Mouse (Mus musculus) myocyte (in vitro differentiated cells): ENCODE data around the gene Gm20716. TPM values are rescaled to one million over a fixed set of nuclear protein-coding genes. Genes with fewer than 3 reads are reported as not detected.

Experiments
- H3K27me3 ChIP-seq: one replicate; pipeline ENCODE4 v1.6.1; 2011; ENCODE audit not compliant: control insufficient read depth, insufficient read depth, insufficient read length
- H3K36me3 ChIP-seq: one replicate; pipeline ENCODE4 v1.6.1; 2011; ENCODE audit not compliant: control insufficient read depth, insufficient read depth
- H3K4me2 ChIP-seq: one replicate; pipeline ENCODE4 v1.6.1; 2011; ENCODE audit warnings: low read depth, control low read depth
- H3K4me3 ChIP-seq: one replicate; pipeline ENCODE4 v1.5.1; 2011; ENCODE audit warnings: mild to moderate bottlenecking, control low read depth, moderate library complexity
- H3K79me2 ChIP-seq: one replicate; pipeline ENCODE4 v1.6.1; 2011; ENCODE audit not compliant: control insufficient read depth, insufficient read depth
- H3ac ChIP-seq: one replicate; pipeline ENCODE4 v1.6.1; 2011; ENCODE audit not compliant: control insufficient read depth, insufficient read length
- CEBPB ChIP-seq: IDR thresholded peaks from 2 replicates; pipeline ENCODE4 v1.6.1; 2011; ENCODE audit warnings: mild to moderate bottlenecking, moderate library complexity; ENCODE audit not compliant: poor library complexity, insufficient read depth, severe bottlenecking
- E2F4 ChIP-seq: IDR thresholded peaks from one replicate; pipeline ENCODE4 v1.6.1; 2011; ENCODE audit warnings: mild to moderate bottlenecking, control low read depth, moderate library complexity; ENCODE audit not compliant: insufficient read depth
- MAX ChIP-seq: IDR thresholded peaks from one replicate; pipeline ENCODE4 v1.6.1; 2011; ENCODE audit warnings: low read depth, mild to moderate bottlenecking, control low read depth
- MYOD1 ChIP-seq, 3 experiments: IDR thresholded peaks; one replicate each; pipeline ENCODE4 v1.6.1; 2011; ENCODE audit warnings: control low read depth in 2 of 3, low read depth in 2 of 3, mild to moderate bottlenecking in 2 of 3, moderate library complexity in 1 of 3; ENCODE audit not compliant: insufficient read length in 2 of 3, control insufficient read depth in 1 of 3
- MYOG ChIP-seq, 3 experiments: IDR thresholded peaks; one replicate each; pipeline ENCODE4 v1.6.1; 2011; ENCODE audit warnings: control low read depth in 2 of 3, low read depth in 2 of 3, mild to moderate bottlenecking in 2 of 3; ENCODE audit not compliant: insufficient read length in 2 of 3, control insufficient read depth in 1 of 3, insufficient read depth in 1 of 3
- POLR2A ChIP-seq: IDR thresholded peaks from one replicate; pipeline ENCODE4 v1.6.1; 2011; ENCODE audit warnings: low read depth, mild to moderate bottlenecking, control low read depth, moderate library complexity; ENCODE audit not compliant: insufficient read length
- POLR2AphosphoS2 ChIP-seq: IDR thresholded peaks from one replicate; pipeline ENCODE4 v1.6.1; 2011; ENCODE audit warnings: low read depth, control low read depth; ENCODE audit not compliant: insufficient read length
- REST ChIP-seq: IDR thresholded peaks from one replicate; pipeline ENCODE4 v1.6.1; 2011; ENCODE audit warnings: mild to moderate bottlenecking, control low read depth, moderate library complexity; ENCODE audit not compliant: insufficient read depth, insufficient read length
- SRF ChIP-seq: IDR thresholded peaks from one replicate; pipeline ENCODE4 v1.6.1; 2011; ENCODE audit warnings: low read depth; ENCODE audit not compliant: control insufficient read depth, insufficient read length
- TCF12 ChIP-seq: IDR thresholded peaks from one replicate; pipeline ENCODE4 v1.6.1; 2011; ENCODE audit warnings: mild to moderate bottlenecking, control low read depth; ENCODE audit not compliant: poor library complexity, insufficient read depth, severe bottlenecking
- TCF3 ChIP-seq: IDR thresholded peaks from one replicate; pipeline ENCODE4 v1.6.1; 2011; ENCODE audit warnings: low read depth, control low read depth; ENCODE audit not compliant: insufficient read length
- USF1 ChIP-seq: IDR thresholded peaks from one replicate; pipeline ENCODE4 v1.6.1; 2011; ENCODE audit warnings: low read depth, mild to moderate bottlenecking, control low read depth, moderate library complexity
- polyA plus RNA-seq: library from polyadenylated mRNA; unstranded; fragments of >200 nt; fragmentation: generic; extraction: Trizol; gene quantifications from one replicate; pipeline ENCODE4 v1.2.1, GENCODE M21; 2012; ENCODE audit warnings: missing spikeins

Gene Gm20716
- polyA plus RNA-seq, 1 experiment, result 24.4 TPM

DNA sequence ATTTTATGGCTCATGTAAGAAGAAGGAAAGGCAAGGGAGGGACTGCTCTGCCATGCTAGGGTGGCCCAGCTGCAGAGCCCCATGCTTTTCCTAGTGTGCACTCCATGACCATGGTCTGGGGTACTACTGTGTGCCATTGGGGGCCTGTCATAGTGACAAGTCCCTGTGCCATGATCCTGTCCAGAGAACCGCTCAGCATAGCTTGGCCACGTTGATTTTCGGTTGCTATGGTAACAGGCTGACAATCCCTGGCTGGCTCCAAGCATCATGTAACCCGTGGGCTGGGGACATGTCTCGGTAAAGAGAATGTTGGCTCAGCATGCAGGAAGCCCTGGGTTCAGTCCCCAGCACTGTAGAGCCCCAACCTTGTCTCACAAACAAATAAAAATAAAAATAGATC lies 86.4 kb downstream of the Gm20716 start:
- Histone ChIP-seq H3K4me3 (no peak overlapping the region), H3K79me2 (no peaks in the 10 kb centered on the region), H3K4me2 (no peak overlapping the region), H3K27me3 (no peaks in the 10 kb centered on the region), H3K36me3 (no peaks in the 10 kb centered on the region), H3ac (no peak overlapping the region)
- TF ChIP-seq POLR2AphosphoS2 (no peak), MAX (no peak), POLR2A (no peak), SRF (no peak), E2F4 (no peak), REST (no peak), USF1 (no peak), TCF12 (no peak), TCF3 (no peak), MYOD1 (IDR thresholded peaks at IDR 0.05; ENCODE audit: control insufficient read depth in 1 of 3, insufficient read length in 2 of 3, low read depth in 2 of 3) (no peak), MYOG (IDR thresholded peaks at IDR 0.05; ENCODE audit: control insufficient read depth in 1 of 3, insufficient read depth in 1 of 3, insufficient read length in 2 of 3, low read depth in 2 of 3) (no peak), CEBPB (no peak)

DNA sequence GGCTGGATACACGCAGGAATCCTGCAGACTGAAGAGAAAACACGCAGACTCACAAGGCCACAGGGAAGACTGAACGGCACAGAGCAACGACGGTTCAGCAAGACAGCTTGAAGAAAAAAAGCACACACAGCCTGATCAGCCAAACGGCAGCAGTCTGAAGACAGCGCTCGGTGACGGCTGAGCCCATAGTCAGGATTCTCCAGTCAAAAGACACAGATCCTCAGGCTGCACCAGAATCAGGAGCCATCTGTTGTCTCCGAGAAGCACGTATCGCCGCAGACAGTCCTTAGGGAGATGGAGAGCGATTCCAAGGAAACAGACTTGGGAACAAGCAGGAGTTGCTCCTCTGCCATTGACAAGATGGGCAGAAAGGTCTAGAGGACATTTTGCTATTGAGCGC lies 93.0 kb downstream of the Gm20716 start:
- Histone ChIP-seq H3ac (no peak overlapping the region), H3K4me3 (no peak overlapping the region), H3K27me3 (no peaks in the 10 kb centered on the region), H3K36me3 (no peaks in the 10 kb centered on the region), H3K4me2 (no peak overlapping the region), H3K79me2 (no peaks in the 10 kb centered on the region)
- TF ChIP-seq POLR2A (no peak), E2F4 (no peak), TCF12 (no peak), SRF (no peak), POLR2AphosphoS2 (no peak)

Other genes with a start within 250 kb of the Gm20716 start
- 0.94 TPM for gene Ripor3, start 219.7 kb downstream of the Gm20716 start, polyA plus RNA-seq
- 0.11 TPM for gene Pard6b, start 149.4 kb downstream of the Gm20716 start, polyA plus RNA-seq
- gene Adnp, start 23.3 kb downstream of the Gm20716 start, polyA plus RNA-seq, result 8.2 TPM
- 39.3 TPM for gene Dpm1, start 227 bp upstream of the Gm20716 start, polyA plus RNA-seq
- gene Mocs3, start 258 bp upstream of the Gm20716 start, polyA plus RNA-seq, result 11.4 TPM
- gene Kcng1, start 51.4 kb upstream of the Gm20716 start, polyA plus RNA-seq, result not detected